Mouse (Mus musculus) MEL (cell line): Measurements from ENCODE around the gene Kif5a.

Experiments used
- BHLHE40 ChIP-seq: IDR thresholded peaks from 2 replicates; pipeline ENCODE4 v1.6.1; 2012; ENCODE audit warnings: low read depth, mild to moderate bottlenecking, inconsistent platforms, low read length, improper control_type of control experiment, borderline replicate concordance
- MAFK ChIP-seq: IDR thresholded peaks from 2 replicates; pipeline ENCODE4 v1.6.1; 2011; ENCODE audit warnings: low read depth, mild to moderate bottlenecking, low read length, improper control_type of control experiment, borderline replicate concordance
- POLR2A ChIP-seq, 2 experiments: IDR thresholded peaks; 2 replicates each; pipeline ENCODE4 v1.6.1; 2011 to 2012; ENCODE audit warnings: low read length in 2 of 2, mild to moderate bottlenecking in 2 of 2, control low read depth in 1 of 2, improper control_type of control experiment in 1 of 2, low read depth in 1 of 2, moderate library complexity in 1 of 2; ENCODE audit not compliant: control insufficient read depth in 1 of 2, insufficient read depth in 1 of 2, poor library complexity in 1 of 2
- TAL1 ChIP-seq: IDR thresholded peaks from 2 replicates; pipeline ENCODE4 v1.6.1; 2012; ENCODE audit warnings: mild to moderate bottlenecking, inconsistent platforms, low read length, moderate library complexity, mixed read lengths
- TBP ChIP-seq: IDR thresholded peaks from 2 replicates; pipeline ENCODE4 v1.8.0; 2011; ENCODE audit warnings: low read depth, low read length, improper control_type of control experiment
- TCF12 ChIP-seq: IDR thresholded peaks from 2 replicates; pipeline ENCODE4 v1.6.1; 2014; ENCODE audit warnings: low read depth, mild to moderate bottlenecking, inconsistent platforms, low read length, improper control_type of control experiment, moderate library complexity

GRCm38 (mm10) chr10:127282620-127283215 lies 19.6 kb upstream of the Kif5a start:
- TF ChIP-seq TAL1 (no peak), POLR2A (IDR thresholded peaks at IDR 0.05; ENCODE audit: control insufficient read depth in 1 of 2, insufficient read depth in 1 of 2, low read depth in 1 of 2, low read length in 2 of 2, poor library complexity in 1 of 2) (no peak), BHLHE40 (no peak), MAFK (no peak), TCF12 (no peak), TBP (no peak)
